Mouse (Mus musculus): ENCODE measurements around the gene Pax2.

- TF ChIP-seq CTCF (IDR thresholded peaks at IDR 0.05) (no peak), POLR2A (IDR thresholded peaks at IDR 0.05; ENCODE audit: insufficient read depth, low read depth, low read length) (no peak)
These were observed 21.7 kb upstream of the Pax2 start for GRCm38 (mm10) chr19:44734116-44734515.

Measured in heart, adult 2 months (tissue).